Mouse (Mus musculus) heart, postnatal 0 days (tissue): ENCODE data around the gene Jade3.

ENCODE experiments used
- CTCF ChIP-seq: IDR thresholded peaks from 2 replicates; pipeline ENCODE4 v1.5.1; 2016; ENCODE audit warnings: antibody characterized with exemption, control low read depth, low read depth
- EP300 ChIP-seq: IDR thresholded peaks from 2 replicates; pipeline ENCODE4 v1.6.1; 2016; ENCODE audit warnings: antibody characterized with exemption, low read depth

- TF ChIP-seq CTCF (no peak), EP300 (no peak)
These were observed 18.6 kb upstream of the Jade3 start for GRCm38 (mm10) chrX:20406909-20407308.
